Mouse (Mus musculus): Measurements from ENCODE around the gene Pfdn6. TPM values are rescaled to one million over a fixed set of nuclear protein-coding genes. Genes with fewer than 3 reads are reported as not detected.

Pfdn6 gene
- total and polyA plus RNA-seq, 3 experiments, result 75.3 to 373 (median 141) TPM

DNA sequence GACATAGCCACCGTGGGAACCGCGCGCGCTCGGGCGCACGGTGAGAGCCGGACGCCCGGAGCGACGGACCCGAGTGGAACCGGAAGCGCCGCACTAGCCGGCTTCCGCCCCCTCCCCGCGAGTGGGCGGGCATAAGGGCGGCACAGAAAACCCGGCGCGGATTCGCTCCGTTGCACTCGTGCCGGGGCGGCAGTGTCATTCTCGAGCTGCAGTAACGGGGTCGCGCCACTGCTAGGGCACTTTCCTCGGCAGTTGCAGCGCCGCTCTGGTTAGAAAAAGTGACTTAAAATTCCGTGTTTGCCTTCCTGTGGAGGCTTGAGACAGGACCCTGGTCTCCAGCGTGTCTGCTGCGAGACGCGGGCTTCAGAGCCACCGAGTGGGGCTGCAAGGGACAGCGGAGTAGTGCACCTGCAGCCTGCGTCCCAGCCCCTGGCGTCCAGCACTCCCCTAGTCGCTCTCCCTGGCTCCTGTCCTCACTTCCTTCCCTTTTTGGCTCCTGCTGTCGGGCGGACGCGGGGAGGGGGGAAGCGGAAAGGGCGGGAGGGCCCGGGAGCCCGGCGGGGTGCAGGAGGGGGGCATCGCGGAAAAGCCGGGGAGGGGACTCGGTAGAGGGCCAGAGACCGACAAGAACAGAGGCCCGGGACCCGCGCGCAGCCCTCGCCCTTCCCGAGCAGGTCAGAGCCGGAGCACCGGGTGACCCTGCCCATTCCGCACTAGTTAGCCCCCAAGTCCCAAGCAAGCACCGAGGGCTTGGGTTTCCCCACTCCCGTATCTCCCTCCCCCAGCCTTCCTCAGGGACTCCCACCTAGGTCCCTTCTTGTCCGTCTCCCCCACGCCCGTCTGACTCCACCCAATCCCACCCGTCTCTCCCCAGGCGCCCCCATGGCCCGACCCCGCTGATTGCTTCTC is 10.5 kb downstream of the Pfdn6 start, which contains the start of gene Rgl2:
Rgl2 (plus strand) TSS at position 173 of the 909 bp plus-strand sequence.
- peak; percentile 47 for ATAC-seq (ENCODE audit: extremely low read depth, insufficient number of reproducible peaks, low FRiP score, poor library complexity, severe bottlenecking)
- peak; percentile 89 for DNase-seq (ENCODE audit: low spot score)
- TF ChIP-seq POLR2AphosphoS5 (IDR thresholded peaks at IDR 0.05; ENCODE audit: insufficient replicate concordance, low read depth, low read length) (no peak), GATA1 (IDR thresholded peaks at IDR 0.05; ENCODE audit: borderline replicate concordance, low read length) (no peak), TAL1 (conservative IDR thresholded peaks at IDR 0.05; ENCODE audit: low read depth, low read length) (no peak), CTCF (IDR thresholded peaks at IDR 0.05; ENCODE audit: low read depth, low read length) (no peak), GATA2 (IDR thresholded peaks at IDR 0.05; ENCODE audit: borderline replicate concordance, low read depth, low read length) (no peak)
- Histone ChIP-seq H3K4me1 (ENCODE audit: insufficient read depth, low read depth, low read length) (peaks cover 73% of the 10 kb centered on the region), H3K4me3 (ENCODE audit: low read depth, low read length) (peak within 1 kb of the TSS; percentile 91), H3K9me3 (replicated peaks) (no peaks in the 10 kb centered on the region), H3K36me3 (replicated peaks) (peaks cover 71% of the 10 kb centered on the region), H3K27me3 (ENCODE audit: insufficient read depth, low read length) (no peaks in the 10 kb centered on the region)

DNA sequence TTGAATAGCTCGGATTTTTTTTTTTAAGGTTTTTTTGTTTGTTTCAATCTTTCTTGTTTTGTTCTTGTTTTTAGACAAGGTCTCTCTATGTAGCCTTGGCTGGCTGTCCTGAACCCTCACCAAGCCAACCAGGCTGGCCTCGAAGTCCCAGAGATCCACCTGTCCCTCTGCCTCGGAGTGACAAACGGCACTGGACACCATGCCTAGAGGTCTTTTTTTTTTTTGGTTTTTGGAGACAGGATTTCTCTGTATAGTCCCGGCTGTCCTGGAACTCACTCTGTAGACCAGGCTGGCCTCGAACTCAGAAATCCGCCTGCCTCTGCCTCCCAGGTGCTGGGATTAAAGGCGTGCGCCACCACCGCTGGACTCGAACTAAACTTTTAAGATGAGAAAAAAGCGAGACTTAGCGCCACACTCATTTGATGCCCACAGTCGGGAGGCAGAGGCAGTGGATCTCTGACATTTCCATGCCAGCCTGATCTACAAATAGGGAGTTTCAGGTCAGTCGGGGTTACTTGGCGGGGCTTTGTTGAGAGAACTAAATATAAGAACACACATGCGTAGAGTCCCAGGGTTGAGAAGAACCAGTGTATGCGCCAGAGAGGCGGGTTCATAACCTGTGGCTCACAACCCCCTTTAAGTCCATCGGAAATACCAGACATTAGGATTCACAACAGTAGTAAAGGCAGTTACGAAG is 11.7 kb downstream of the Pfdn6 start:
- H3K36me3 ChIP-seq (replicated peaks), result peaks cover 69% of the 10 kb centered on the region
- H3K27me3 ChIP-seq (ENCODE audit: insufficient read depth, low read length), result no peaks in the 10 kb centered on the region
- peaks cover 72% of the 10 kb centered on the region for H3K4me1 ChIP-seq (ENCODE audit: insufficient read depth, low read depth, low read length)
- DNase-seq (ENCODE audit: low spot score), result no peak
- no peak for ATAC-seq (ENCODE audit: extremely low read depth, insufficient number of reproducible peaks, low FRiP score, poor library complexity, severe bottlenecking)
- no peaks in the 10 kb centered on the region for H3K9me3 ChIP-seq (replicated peaks)
- peak overlapping the region; percentile 91 for H3K4me3 ChIP-seq (ENCODE audit: low read depth, low read length)
- TF ChIP-seq POLR2AphosphoS5 (IDR thresholded peaks at IDR 0.05; ENCODE audit: insufficient replicate concordance, low read depth, low read length) (no peak), GATA2 (IDR thresholded peaks at IDR 0.05; ENCODE audit: borderline replicate concordance, low read depth, low read length) (no peak), CTCF (IDR thresholded peaks at IDR 0.05; ENCODE audit: low read depth, low read length) (no peak), TAL1 (conservative IDR thresholded peaks at IDR 0.05; ENCODE audit: low read depth, low read length) (no peak), GATA1 (IDR thresholded peaks at IDR 0.05; ENCODE audit: borderline replicate concordance, low read length) (no peak)

GRCm38 (mm10) chr17:33926207-33926932 is 13.8 kb downstream of the Pfdn6 start:
- H3K27me3 ChIP-seq (ENCODE audit: insufficient read depth, low read length), result no peaks in the 10 kb centered on the region
- no peaks in the 10 kb centered on the region for H3K9me3 ChIP-seq (replicated peaks)
- ATAC-seq (ENCODE audit: extremely low read depth, insufficient number of reproducible peaks, low FRiP score, poor library complexity, severe bottlenecking) (no peak), DNase-seq (ENCODE audit: low spot score) (no peak)
- peaks cover 69% of the 10 kb centered on the region for H3K4me1 ChIP-seq (ENCODE audit: insufficient read depth, low read depth, low read length)
- peaks cover 64% of the 10 kb centered on the region for H3K36me3 ChIP-seq (replicated peaks)
- TF ChIP-seq CTCF (IDR thresholded peaks at IDR 0.05; ENCODE audit: low read depth, low read length) (no peak), GATA2 (IDR thresholded peaks at IDR 0.05; ENCODE audit: borderline replicate concordance, low read depth, low read length) (no peak), GATA1 (IDR thresholded peaks at IDR 0.05; ENCODE audit: borderline replicate concordance, low read length) (no peak), POLR2AphosphoS5 (IDR thresholded peaks at IDR 0.05; ENCODE audit: insufficient replicate concordance, low read depth, low read length) (no peak), TAL1 (conservative IDR thresholded peaks at IDR 0.05; ENCODE audit: low read depth, low read length) (no peak)
- H3K4me3 ChIP-seq (ENCODE audit: low read depth, low read length), result peak overlapping the region; percentile 21; the same call in 1 of the 2 replicates

DNA sequence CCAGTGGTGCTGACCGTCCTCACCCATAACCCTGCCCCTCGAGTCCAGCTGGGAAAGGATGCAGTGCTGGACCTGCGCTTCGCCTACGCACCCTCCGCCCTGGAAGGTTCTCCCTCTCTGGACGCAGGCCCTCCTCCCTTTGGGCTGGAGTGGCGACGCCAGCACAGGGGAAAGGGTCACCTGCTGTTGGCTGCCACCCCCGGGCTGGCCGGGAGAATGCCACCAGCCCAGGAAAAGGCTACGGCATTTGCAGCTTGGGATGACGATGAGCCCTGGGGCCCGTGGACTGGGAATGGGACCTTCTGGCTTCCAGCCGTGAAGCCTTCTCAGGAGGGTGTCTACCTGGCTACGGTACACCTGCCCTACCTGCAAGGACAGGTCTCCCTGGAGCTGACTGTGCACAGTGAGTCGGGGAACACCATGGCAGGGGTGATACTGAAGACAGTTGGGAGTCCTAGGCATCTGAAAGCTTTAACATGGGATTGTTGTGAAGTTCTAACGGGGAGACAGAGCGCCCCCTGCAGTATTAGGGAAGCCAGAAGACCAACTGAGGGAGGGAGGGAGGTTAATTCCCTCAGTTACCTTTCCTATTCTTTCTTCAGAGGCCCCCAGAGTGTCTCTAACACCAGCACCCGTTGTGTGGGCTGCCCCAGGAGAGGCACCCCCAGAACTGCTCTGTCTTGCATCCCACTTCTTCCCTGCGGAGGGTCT is 14.6 kb downstream of the Pfdn6 start:
- peaks cover 67% of the 10 kb centered on the region for H3K36me3 ChIP-seq (replicated peaks)
- no peak for DNase-seq (ENCODE audit: low spot score)
- H3K9me3 ChIP-seq (replicated peaks), result no peaks in the 10 kb centered on the region
- H3K4me3 ChIP-seq (ENCODE audit: low read depth, low read length), result peak overlapping the region; percentile 45; the same call in 1 of the 2 replicates
- TF ChIP-seq CTCF (IDR thresholded peaks at IDR 0.05; ENCODE audit: low read depth, low read length), result 0 out of 2 replicates have a peak, but pooled peaks have one; percentile 2
- TF ChIP-seq GATA1 (IDR thresholded peaks at IDR 0.05; ENCODE audit: borderline replicate concordance, low read length), result no peak
- H3K27me3 ChIP-seq (ENCODE audit: insufficient read depth, low read length), result no peaks in the 10 kb centered on the region
- ATAC-seq (ENCODE audit: extremely low read depth, insufficient number of reproducible peaks, low FRiP score, poor library complexity, severe bottlenecking), result no peak
- peaks cover 69% of the 10 kb centered on the region for H3K4me1 ChIP-seq (ENCODE audit: insufficient read depth, low read depth, low read length)

GRCm38 (mm10) chr17:33924577-33925283 is 15.4 kb downstream of the Pfdn6 start:
- DNase-seq (ENCODE audit: low spot score) (no peak), ATAC-seq (ENCODE audit: extremely low read depth, insufficient number of reproducible peaks, low FRiP score, poor library complexity, severe bottlenecking) (peak; percentile 32; the same call in 1 of the 2 replicates)
- peak overlapping the region; percentile 24; the same call in 1 of the 2 replicates for H3K4me3 ChIP-seq (ENCODE audit: low read depth, low read length)
- no peaks in the 10 kb centered on the region for H3K27me3 ChIP-seq (ENCODE audit: insufficient read depth, low read length)
- H3K4me1 ChIP-seq (ENCODE audit: insufficient read depth, low read depth, low read length), result peaks cover 74% of the 10 kb centered on the region
- TF ChIP-seq CTCF (IDR thresholded peaks at IDR 0.05; ENCODE audit: low read depth, low read length) (peak; percentile 79), TAL1 (conservative IDR thresholded peaks at IDR 0.05; ENCODE audit: low read depth, low read length) (no peak)
- H3K9me3 ChIP-seq (replicated peaks), result no peaks in the 10 kb centered on the region
- peaks cover 67% of the 10 kb centered on the region for H3K36me3 ChIP-seq (replicated peaks)
